Mouse (Mus musculus): ENCODE results near the gene Sp2.
A peak's percentile ranks its signal among the peaks of the same experiment; 100 is the strongest.

Sp2 gene

GRCm38 (mm10) chr11:96969746-96970145, 13.0 kb downstream of the Sp2 start:
- DNase-seq = peak; percentile 69 to 78

GRCm38 (mm10) chr11:96969280-96969722, 13.5 kb downstream of the Sp2 start:
- no peak for DNase-seq

GRCm38 (mm10) chr11:96968476-96968875, 14.3 kb downstream of the Sp2 start:
- no peak for DNase-seq

- no peak for DNase-seq
Measured at GRCm38 (mm10) chr11:96967544-96968269, 15.1 kb downstream of the Sp2 start.

- DNase-seq = peak in 1 of 2 experiments; percentile 46
Measured at GRCm38 (mm10) chr11:96966914-96967543, 15.7 kb downstream of the Sp2 start.

GRCm38 (mm10) chr11:96966172-96966571, 16.6 kb downstream of the Sp2 start:
- DNase-seq = no peak

- peak; percentile 86 to 92 for DNase-seq
Measured at GRCm38 (mm10) chr11:96963580-96963979, 19.2 kb downstream of the Sp2 start.

- DNase-seq = no peak
Measured at GRCm38 (mm10) chr11:96957061-96957805, 25.5 kb downstream of the Sp2 start.

GRCm38 (mm10) chr11:96956009-96956724, 26.6 kb downstream of the Sp2 start:
- no peak for DNase-seq

- no peak for DNase-seq
Measured at GRCm38 (mm10) chr11:96955094-96955493, 27.7 kb downstream of the Sp2 start.

- no peak for DNase-seq
Measured at GRCm38 (mm10) chr11:96952896-96953295, 29.9 kb downstream of the Sp2 start.

- no peak for DNase-seq
Measured at GRCm38 (mm10) chr11:96952426-96952825, 30.3 kb downstream of the Sp2 start.

GRCm38 (mm10) chr11:96950767-96951166, 32.0 kb downstream of the Sp2 start:
- no peak for DNase-seq

GRCm38 (mm10) chr11:96947849-96948248, 34.9 kb downstream of the Sp2 start:
- no peak for DNase-seq

GRCm38 (mm10) chr11:96946498-96946897, 36.3 kb downstream of the Sp2 start:
- no peak for DNase-seq

- DNase-seq = no peak
Measured at GRCm38 (mm10) chr11:96944844-96945580, 37.7 kb downstream of the Sp2 start.

GRCm38 (mm10) chr11:96943746-96944304, 38.9 kb downstream of the Sp2 start, which contains the start of gene Pnpo:
Gene Pnpo, minus strand, starts transcription at chr11:96943986.
- DNase-seq = peak; percentile 92 to 95

- no peak for DNase-seq
Measured at GRCm38 (mm10) chr11:96941989-96942590, 40.7 kb downstream of the Sp2 start.

GRCm38 (mm10) chr11:96940578-96941465, 41.9 kb downstream of the Sp2 start:
- DNase-seq = no peak

- no peak for DNase-seq
Measured at GRCm38 (mm10) chr11:96938426-96938800, 44.3 kb downstream of the Sp2 start.

All from lung, postnatal 4 days (tissue).